8 mouse cellular contexts compared by ENCODE assay signal in the genomic region with DNA sequence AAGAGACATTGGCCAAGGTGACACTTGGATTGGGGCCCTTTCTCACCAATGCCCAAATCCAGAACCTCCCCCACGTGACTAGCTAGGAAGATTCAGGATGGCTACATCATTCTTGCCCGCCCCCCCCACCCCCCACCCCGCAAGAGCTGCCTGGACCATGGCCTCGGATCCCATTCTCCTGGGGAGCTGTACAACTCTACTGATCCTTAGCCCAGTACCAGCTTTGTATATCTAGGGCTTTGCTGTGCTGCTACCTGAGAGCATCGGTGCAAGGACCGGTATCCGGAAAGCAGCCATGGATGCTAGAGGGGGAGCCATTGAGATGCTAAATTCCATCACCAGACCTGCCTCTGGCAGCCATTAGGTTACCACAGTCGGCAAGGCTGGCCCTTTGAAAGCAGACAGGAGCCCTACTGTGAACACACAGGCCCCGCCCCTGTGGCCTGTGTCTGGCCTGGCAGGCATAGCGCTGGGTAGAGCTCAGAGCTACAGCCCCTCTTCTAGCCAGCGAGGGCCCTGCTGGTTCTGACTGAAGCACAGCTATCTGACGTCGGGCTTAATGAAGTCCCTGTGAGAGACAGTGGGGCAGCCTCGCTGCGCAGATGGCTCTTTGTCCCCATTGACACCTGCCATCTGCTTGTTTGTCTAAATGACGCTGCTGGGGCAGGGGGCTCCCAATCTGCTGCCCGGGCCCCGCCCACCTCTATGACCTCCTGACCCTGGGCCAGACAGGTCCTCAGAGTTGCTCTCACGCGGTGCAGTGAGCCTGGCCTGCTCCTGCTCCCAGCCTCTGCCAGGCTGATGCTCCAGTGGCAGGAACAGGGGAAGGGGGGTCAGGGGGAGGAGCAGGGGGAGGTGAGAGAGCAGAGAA.
DNase-seq lines count a peak whose midpoint lies in the region; ATAC-seq and TF ChIP-seq lines count a peak whose summit lies in the region.

No protein-coding gene starts in this region.

- H3K9ac ChIP-seq in kidney, postnatal 0 days (ENCODE audit: low read depth, low read length): no peak overlapping the region
- peak overlapping the region; percentile 36; the same call in 1 of the 2 replicates for H3K9ac ChIP-seq in forebrain, embryonic 16.5 days (replicated peaks; ENCODE audit: low read depth, low read length)
- H3K9ac ChIP-seq in midbrain, embryonic 16.5 days (ENCODE audit: low read depth, low read length): peak overlapping the region; percentile 54

- H3K9me3 ChIP-seq in kidney, postnatal 0 days (replicated peaks; ENCODE audit: low read length): no peaks in the 10 kb centered on the region
- no peaks in the 10 kb centered on the region for H3K9me3 ChIP-seq in forebrain, embryonic 16.5 days (ENCODE audit: control insufficient read depth, low read length)
- H3K9me3 ChIP-seq in midbrain, embryonic 16.5 days (replicated peaks; ENCODE audit: control insufficient read depth, low read length, poor library complexity, severe bottlenecking): no peaks in the 10 kb centered on the region

- no peak for TF ChIP-seq CTCF in kidney, postnatal 0 days (IDR thresholded peaks at IDR 0.05; ENCODE audit: low read depth)
- no peak for TF ChIP-seq CTCF in kidney, adult 2 months (conservative IDR thresholded peaks at IDR 0.05; ENCODE audit: insufficient read depth, insufficient read length, low read depth, low read length)
- TF ChIP-seq CTCF in brain, embryonic 14.5 days (IDR thresholded peaks at IDR 0.05; ENCODE audit: borderline replicate concordance, extremely low read depth, insufficient read depth, insufficient read length): no peak

- TF ChIP-seq POLR2A in kidney, adult 2 months (IDR thresholded peaks at IDR 0.05; ENCODE audit: low read depth, low read length): no peak
- TF ChIP-seq POLR2A in brain, embryonic 14.5 days (IDR thresholded peaks at IDR 0.05; ENCODE audit: borderline replicate concordance, extremely low read depth, insufficient read depth, insufficient read length, poor library complexity, severe bottlenecking): no peak

- WGBS in kidney, postnatal 0 days: 13% methylated on average over 20 of the region's 20 CpGs
- WGBS in kidney, adult 2 months: 28% methylated on average over 20 of the region's 20 CpGs
- 2% methylated on average over 20 of the region's 20 CpGs for WGBS in forebrain, embryonic 16.5 days
- 3% methylated on average over 20 of the region's 20 CpGs for WGBS in midbrain, embryonic 16.5 days

- no peaks in the 10 kb centered on the region for H3K4me1 ChIP-seq in kidney, postnatal 0 days (replicated peaks; ENCODE audit: insufficient read depth, low read length)
- H3K4me1 ChIP-seq in kidney, adult 2 months (ENCODE audit: control insufficient read depth, insufficient read depth, low read length): no peaks in the 10 kb centered on the region
- peaks cover 10% of the 10 kb centered on the region for H3K4me1 ChIP-seq in forebrain, embryonic 16.5 days (replicated peaks; ENCODE audit: control insufficient read depth, insufficient read depth, low read length)
- H3K4me1 ChIP-seq in midbrain, embryonic 16.5 days (ENCODE audit: control insufficient read depth, insufficient read depth, low read length): 0 out of 2 replicates have a peak, but pooled peaks cover 8% of the 10 kb centered on the region

- no peaks in the 10 kb centered on the region for H3K36me3 ChIP-seq in kidney, postnatal 0 days (ENCODE audit: insufficient read depth, low read length)
- H3K36me3 ChIP-seq in kidney, adult 2 months (ENCODE audit: control insufficient read depth, insufficient read depth, low read length): no peaks in the 10 kb centered on the region
- H3K36me3 ChIP-seq in forebrain, embryonic 16.5 days (ENCODE audit: control insufficient read depth, insufficient read depth): no peaks in the 10 kb centered on the region
- H3K36me3 ChIP-seq in midbrain, embryonic 16.5 days (ENCODE audit: control insufficient read depth, insufficient read depth, low read length): no peaks in the 10 kb centered on the region

- no peak overlapping the region for H3K4me2 ChIP-seq in kidney, postnatal 0 days (ENCODE audit: low read length)
- peak overlapping the region; percentile 36 for H3K4me2 ChIP-seq in forebrain, embryonic 16.5 days (ENCODE audit: low read length)
- peak overlapping the region; percentile 34 for H3K4me2 ChIP-seq in midbrain, embryonic 16.5 days (ENCODE audit: low read length)

- ATAC-seq in kidney, postnatal 0 days (replicated peaks; ENCODE audit: low FRiP score, low read depth): peak; percentile 77
- peak; percentile 96 for ATAC-seq in forebrain, embryonic 16.5 days
- ATAC-seq in midbrain, embryonic 16.5 days: peak; percentile 94

- no peak overlapping the region for H3K27ac ChIP-seq in kidney, postnatal 0 days
- no peak overlapping the region for H3K27ac ChIP-seq in kidney, adult 2 months (ENCODE audit: insufficient read depth, low read depth, low read length)
- H3K27ac ChIP-seq in forebrain, embryonic 16.5 days (ENCODE audit: low read length): peak overlapping the region; percentile 77
- H3K27ac ChIP-seq in midbrain, embryonic 16.5 days (ENCODE audit: low read length): peak overlapping the region; percentile 67

- H3K4me3 ChIP-seq in kidney, postnatal 0 days (replicated peaks; ENCODE audit: low read depth, low read length): no peak overlapping the region
- no peak overlapping the region for H3K4me3 ChIP-seq in kidney, adult 2 months (ENCODE audit: insufficient read depth, low read depth, low read length)
- H3K4me3 ChIP-seq in forebrain, embryonic 16.5 days (replicated peaks; ENCODE audit: low read length): no peak overlapping the region
- H3K4me3 ChIP-seq in midbrain, embryonic 16.5 days (ENCODE audit: low read depth, low read length): no peak overlapping the region

- no peaks in the 10 kb centered on the region for H3K27me3 ChIP-seq in kidney, postnatal 0 days (ENCODE audit: insufficient read depth, low read length)
- no peaks in the 10 kb centered on the region for H3K27me3 ChIP-seq in kidney, adult 2 months (replicated peaks; ENCODE audit: control insufficient read depth, insufficient read depth, low read length)
- no peaks in the 10 kb centered on the region for H3K27me3 ChIP-seq in forebrain, embryonic 16.5 days (replicated peaks; ENCODE audit: control insufficient read depth, insufficient read depth, low read length)
- H3K27me3 ChIP-seq in midbrain, embryonic 16.5 days (ENCODE audit: control insufficient read depth, insufficient read depth, low read depth, low read length): no peaks in the 10 kb centered on the region

- DNase-seq in kidney, postnatal 0 days (ENCODE audit: low spot score): peak; percentile 18
- DNase-seq in kidney, adult 2 months: no peak
- DNase-seq in brain, embryonic 14.5 days (ENCODE audit: low read depth): peak; percentile 95
- no peak for DNase-seq in urinary bladder, postnatal 14 days (ENCODE audit: low spot score)
- no peak for DNase-seq in layer of hippocampus, postnatal 25 days (ENCODE audit: extremely low spot score in 1 of 2, low spot score in 1 of 2)
- no peak for DNase-seq in adrenal gland, postnatal 14 days

Comparison
In these comparisons a context has a peak if more than half of its experiments do, and no peak if none do; other contexts are left out.
1. DNase-seq: peak in kidney, postnatal 0 days (single experiment) and brain, embryonic 14.5 days (single experiment); none in kidney, adult 2 months (single experiment), urinary bladder, postnatal 14 days (single experiment), layer of hippocampus, postnatal 25 days (0 of 2) and adrenal gland, postnatal 14 days (single experiment).
2. H3K27ac ChIP-seq: peak in forebrain, embryonic 16.5 days (single experiment) and midbrain, embryonic 16.5 days (single experiment); none in kidney, postnatal 0 days (single experiment) and kidney, adult 2 months (single experiment).
3. Peak in every context shown above with its lines, with median percentiles within 50 percentile points of each other: ATAC-seq.